Mouse (Mus musculus): ENCODE results near the gene Mlxip. TPM values are rescaled to one million over a fixed set of nuclear protein-coding genes. Genes with fewer than 3 reads are reported as not detected.

The Mlxip gene
- polyA plus RNA-seq, 1 experiment from 2014 or later: 3.9 TPM

DNA sequence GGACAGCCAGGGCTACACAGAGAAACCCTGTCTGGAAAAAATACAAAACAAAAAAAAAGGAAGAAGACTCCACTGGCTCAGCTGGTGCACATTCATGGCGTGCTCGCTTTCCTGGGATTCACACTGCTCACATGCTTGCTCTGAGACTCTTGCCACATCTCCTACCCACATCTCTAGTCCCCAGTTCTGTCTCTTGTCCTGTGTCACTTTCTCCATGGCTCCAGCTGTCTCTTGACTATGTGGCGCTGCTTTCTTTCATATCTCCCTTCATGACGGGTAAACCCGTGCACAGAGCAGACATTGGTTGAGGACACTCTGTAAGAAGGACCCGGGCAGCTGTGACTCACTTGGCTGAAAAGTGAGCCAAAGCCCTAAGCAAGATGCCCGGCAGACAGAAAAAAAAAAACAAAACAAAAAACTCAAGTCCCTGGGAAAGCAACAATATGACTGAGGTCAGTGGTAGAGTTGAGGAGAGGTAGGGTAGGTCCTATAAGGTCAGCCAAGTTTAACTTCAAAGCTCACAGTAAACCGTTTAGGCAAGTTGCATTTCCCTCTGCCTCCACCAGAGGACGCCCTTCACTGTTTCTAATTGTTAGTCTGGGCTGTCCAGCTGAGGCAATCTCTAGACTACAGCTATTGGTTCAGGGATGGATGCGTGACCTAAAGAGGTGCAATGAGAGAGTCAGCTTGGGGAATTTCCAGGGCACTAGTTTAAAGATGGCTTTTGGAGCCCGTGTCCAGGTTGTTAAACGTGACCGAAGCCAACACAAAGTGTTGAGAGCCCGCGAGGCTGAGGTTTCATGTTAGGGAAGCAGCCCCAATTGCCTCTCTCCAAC lies 17.3 kb upstream of the Mlxip start:
- 57% methylated on average over 15 of the region's 15 CpGs for WGBS (ENCODE audit: insufficient replicate concordance)

DNA sequence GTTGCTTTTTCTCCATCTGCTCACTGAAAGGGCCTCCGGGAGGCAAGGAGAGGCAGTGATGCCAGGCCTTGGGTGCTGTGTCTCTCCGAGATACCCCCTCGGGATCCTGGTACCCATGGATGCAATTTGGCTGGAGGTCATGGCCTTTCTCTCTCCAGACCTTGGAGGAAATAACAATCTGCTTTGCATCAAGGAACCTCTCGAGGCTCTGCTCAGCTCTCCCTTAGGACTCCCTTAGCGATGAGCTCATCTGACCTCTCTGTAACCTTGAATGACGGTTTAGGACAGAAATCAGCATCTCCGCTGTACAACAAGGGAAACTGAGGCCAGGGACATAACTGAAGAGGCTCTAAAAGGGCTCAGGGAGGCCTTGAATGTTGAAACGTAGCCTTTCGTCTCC lies 15.9 kb upstream of the Mlxip start:
- H3K9ac ChIP-seq (ENCODE audit: low read depth, low read length): no peak overlapping the region
- peaks cover 6% of the 10 kb centered on the region for H3K27me3 ChIP-seq (ENCODE audit: control insufficient read depth, insufficient read depth, low read depth, low read length)
- 64% methylated on average over 9 of the region's 9 CpGs for WGBS (ENCODE audit: insufficient replicate concordance)
- H3K27ac ChIP-seq (ENCODE audit: low read length): no peak overlapping the region
- H3K4me2 ChIP-seq (ENCODE audit: low read depth, low read length): no peak overlapping the region
- peaks cover 3% of the 10 kb centered on the region for H3K4me1 ChIP-seq (ENCODE audit: control insufficient read depth, low read depth, low read length)
- ATAC-seq (ENCODE audit: low read depth): no peak
- H3K9me3 ChIP-seq (replicated peaks; ENCODE audit: control insufficient read depth, low read length): no peaks in the 10 kb centered on the region
- H3K36me3 ChIP-seq (ENCODE audit: control insufficient read depth, insufficient read depth): no peaks in the 10 kb centered on the region
- H3K4me3 ChIP-seq (ENCODE audit: low read depth, low read length): no peak overlapping the region

More for the DNA sequence above, 17.3 kb upstream of the Mlxip start:
- Histone ChIP-seq H3K9ac (ENCODE audit: low read depth, low read length) (no peak overlapping the region), H3K4me3 (ENCODE audit: low read depth, low read length) (no peak overlapping the region), H3K36me3 (ENCODE audit: control insufficient read depth, insufficient read depth) (peaks cover 5% of the 10 kb centered on the region; the same call in 1 of the 2 replicates), H3K27ac (ENCODE audit: low read length) (no peak overlapping the region), H3K9me3 (replicated peaks; ENCODE audit: control insufficient read depth, low read length) (no peaks in the 10 kb centered on the region), H3K4me2 (ENCODE audit: low read depth, low read length) (no peak overlapping the region), H3K4me1 (ENCODE audit: control insufficient read depth, low read depth, low read length) (peaks cover 3% of the 10 kb centered on the region), H3K27me3 (ENCODE audit: control insufficient read depth, insufficient read depth, low read depth, low read length) (peaks cover 6% of the 10 kb centered on the region)
- peak; percentile 48; the same call in 1 of the 2 replicates for ATAC-seq (ENCODE audit: low read depth)

DNA sequence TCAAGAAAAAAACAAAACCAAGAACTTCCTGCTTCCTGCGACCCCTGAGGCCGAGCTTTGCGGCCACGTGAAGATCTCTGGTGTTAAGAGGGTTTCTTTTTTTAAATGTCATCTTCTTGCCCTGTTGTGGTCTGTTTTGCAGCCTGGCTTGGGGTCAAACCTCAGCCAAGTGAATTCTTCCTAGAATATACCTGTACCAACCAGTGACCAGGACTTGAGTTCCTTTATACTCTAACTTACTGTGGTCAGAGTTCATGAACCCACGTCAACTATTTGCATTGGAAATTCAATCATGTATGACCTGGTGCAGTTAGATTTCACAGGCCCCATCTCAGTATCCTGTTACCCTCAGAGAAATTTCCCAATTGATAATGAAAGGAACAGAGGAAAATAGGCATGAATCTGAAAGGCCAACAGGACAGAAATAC lies 15.1 kb upstream of the Mlxip start:
- Histone ChIP-seq H3K36me3 (ENCODE audit: control insufficient read depth, insufficient read depth) (no peaks in the 10 kb centered on the region), H3K4me2 (ENCODE audit: low read depth, low read length) (no peak overlapping the region), H3K9ac (ENCODE audit: low read depth, low read length) (no peak overlapping the region), H3K4me3 (ENCODE audit: low read depth, low read length) (no peak overlapping the region), H3K27me3 (ENCODE audit: control insufficient read depth, insufficient read depth, low read depth, low read length) (peaks cover 6% of the 10 kb centered on the region), H3K27ac (ENCODE audit: low read length) (no peak overlapping the region), H3K4me1 (ENCODE audit: control insufficient read depth, low read depth, low read length) (peaks cover 3% of the 10 kb centered on the region), H3K9me3 (replicated peaks; ENCODE audit: control insufficient read depth, low read length) (no peaks in the 10 kb centered on the region)
- WGBS (ENCODE audit: insufficient replicate concordance): 17% methylated on average over 5 of the region's 5 CpGs
- ATAC-seq (ENCODE audit: low read depth): no peak

- WGBS (ENCODE audit: insufficient replicate concordance): 19% methylated on average over 20 of the region's 20 CpGs
- ATAC-seq (ENCODE audit: low read depth): no peak
These were observed 12.6 kb upstream of the Mlxip start for GRCm38 (mm10) chr5:123381968-123382367.

GRCm38 (mm10) chr5:123382686-123383085 lies 11.9 kb upstream of the Mlxip start:
- ATAC-seq (ENCODE audit: low read depth): no peak
- no peak overlapping the region for H3K27ac ChIP-seq (ENCODE audit: low read length)
- H3K4me2 ChIP-seq (ENCODE audit: low read depth, low read length): no peak overlapping the region
- H3K27me3 ChIP-seq (ENCODE audit: control insufficient read depth, insufficient read depth, low read depth, low read length): peaks cover 6% of the 10 kb centered on the region
- H3K9ac ChIP-seq (ENCODE audit: low read depth, low read length): no peak overlapping the region
- H3K36me3 ChIP-seq (ENCODE audit: control insufficient read depth, insufficient read depth): no peaks in the 10 kb centered on the region
- H3K4me1 ChIP-seq (ENCODE audit: control insufficient read depth, low read depth, low read length): no peaks in the 10 kb centered on the region; the same call in 1 of the 2 replicates
- 73% methylated on average over 8 of the region's 8 CpGs for WGBS (ENCODE audit: insufficient replicate concordance)
- no peak overlapping the region for H3K4me3 ChIP-seq (ENCODE audit: low read depth, low read length)
- H3K9me3 ChIP-seq (replicated peaks; ENCODE audit: control insufficient read depth, low read length): no peaks in the 10 kb centered on the region

More at GRCm38 (mm10) chr5:123381968-123382367, 12.6 kb upstream of the Mlxip start:
- H3K27ac ChIP-seq (ENCODE audit: low read length): no peak overlapping the region
- peaks cover 3% of the 10 kb centered on the region for H3K4me1 ChIP-seq (ENCODE audit: control insufficient read depth, low read depth, low read length)
- H3K4me3 ChIP-seq (ENCODE audit: low read depth, low read length): no peak overlapping the region
- no peaks in the 10 kb centered on the region for H3K36me3 ChIP-seq (ENCODE audit: control insufficient read depth, insufficient read depth)
- no peak overlapping the region for H3K9ac ChIP-seq (ENCODE audit: low read depth, low read length)
- H3K27me3 ChIP-seq (ENCODE audit: control insufficient read depth, insufficient read depth, low read depth, low read length): peaks cover 6% of the 10 kb centered on the region
- H3K4me2 ChIP-seq (ENCODE audit: low read depth, low read length): peak overlapping the region; percentile 22; the same call in 1 of the 2 replicates
- H3K9me3 ChIP-seq (replicated peaks; ENCODE audit: control insufficient read depth, low read length): no peaks in the 10 kb centered on the region

GRCm38 (mm10) chr5:123388452-123388851 lies 6.1 kb upstream of the Mlxip start:
- Histone ChIP-seq H3K4me2 (ENCODE audit: low read depth, low read length) (no peak overlapping the region), H3K36me3 (ENCODE audit: control insufficient read depth, insufficient read depth) (no peaks in the 10 kb centered on the region), H3K9me3 (replicated peaks; ENCODE audit: control insufficient read depth, low read length) (no peaks in the 10 kb centered on the region), H3K27ac (ENCODE audit: low read length) (no peak overlapping the region), H3K27me3 (ENCODE audit: control insufficient read depth, insufficient read depth, low read depth, low read length) (no peaks in the 10 kb centered on the region), H3K4me1 (ENCODE audit: control insufficient read depth, low read depth, low read length) (no peaks in the 10 kb centered on the region; the same call in 1 of the 2 replicates), H3K4me3 (ENCODE audit: low read depth, low read length) (no peak overlapping the region), H3K9ac (ENCODE audit: low read depth, low read length) (no peak overlapping the region)
- WGBS (ENCODE audit: insufficient replicate concordance): 9% methylated on average over 3 of the region's 3 CpGs
- no peak for ATAC-seq (ENCODE audit: low read depth)

DNA sequence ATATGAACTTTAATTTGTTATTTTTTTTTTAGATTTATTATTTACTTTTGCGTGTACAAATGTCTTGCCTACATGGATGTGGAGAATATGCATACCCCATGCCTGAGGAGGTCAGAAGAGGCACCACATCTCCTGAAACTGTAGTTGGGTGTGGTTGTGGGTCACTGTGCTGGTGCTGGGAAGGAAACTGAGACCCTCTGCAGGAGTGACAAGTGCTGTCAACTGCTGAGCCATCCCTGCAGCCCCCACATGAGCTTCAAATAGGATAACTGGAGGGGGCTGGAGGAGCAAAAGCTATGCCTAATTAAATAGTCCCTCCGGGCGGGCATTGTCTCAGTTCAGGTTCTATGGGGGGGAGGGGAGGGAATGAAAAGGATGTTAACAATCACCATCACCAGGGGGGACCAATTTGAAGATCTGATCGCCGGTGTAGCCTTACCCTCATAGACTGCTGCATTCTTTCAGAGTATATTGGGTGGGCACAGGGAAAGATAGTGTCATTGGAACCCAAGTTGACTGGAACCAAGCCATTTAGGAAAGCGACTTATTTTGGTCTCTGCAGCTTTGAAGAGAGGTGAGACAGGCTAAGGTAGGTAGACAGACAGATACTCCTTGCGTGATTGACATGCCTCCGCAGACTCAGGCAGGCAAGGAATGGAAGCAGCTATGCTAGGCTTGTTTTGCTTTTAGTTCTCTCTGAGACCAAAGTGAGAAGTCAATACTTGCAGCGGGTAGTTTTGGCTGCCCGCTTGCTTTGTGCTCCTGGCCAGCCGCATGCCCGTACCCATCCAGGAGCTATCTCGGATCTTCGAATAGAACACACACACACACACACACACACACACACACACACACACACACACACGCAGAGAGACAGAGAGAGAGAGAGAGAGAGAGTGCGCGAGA lies 3.8 kb upstream of the Mlxip start:
- 18% methylated on average over 17 of the region's 17 CpGs for WGBS (ENCODE audit: insufficient replicate concordance)
- H3K27ac ChIP-seq (ENCODE audit: low read length): no peak overlapping the region
- H3K27me3 ChIP-seq (ENCODE audit: control insufficient read depth, insufficient read depth, low read depth, low read length): no peaks in the 10 kb centered on the region
- peak overlapping the region; percentile 32 for H3K4me3 ChIP-seq (ENCODE audit: low read depth, low read length)
- H3K9me3 ChIP-seq (replicated peaks; ENCODE audit: control insufficient read depth, low read length): no peaks in the 10 kb centered on the region
- no peaks in the 10 kb centered on the region for H3K36me3 ChIP-seq (ENCODE audit: control insufficient read depth, insufficient read depth)
- H3K4me1 ChIP-seq (ENCODE audit: control insufficient read depth, low read depth, low read length): peaks cover 14% of the 10 kb centered on the region
- no peak overlapping the region for H3K9ac ChIP-seq (ENCODE audit: low read depth, low read length)
- ATAC-seq (ENCODE audit: low read depth): no peak
- H3K4me2 ChIP-seq (ENCODE audit: low read depth, low read length): peak overlapping the region; percentile 45; the same call in 1 of the 2 replicates

DNA sequence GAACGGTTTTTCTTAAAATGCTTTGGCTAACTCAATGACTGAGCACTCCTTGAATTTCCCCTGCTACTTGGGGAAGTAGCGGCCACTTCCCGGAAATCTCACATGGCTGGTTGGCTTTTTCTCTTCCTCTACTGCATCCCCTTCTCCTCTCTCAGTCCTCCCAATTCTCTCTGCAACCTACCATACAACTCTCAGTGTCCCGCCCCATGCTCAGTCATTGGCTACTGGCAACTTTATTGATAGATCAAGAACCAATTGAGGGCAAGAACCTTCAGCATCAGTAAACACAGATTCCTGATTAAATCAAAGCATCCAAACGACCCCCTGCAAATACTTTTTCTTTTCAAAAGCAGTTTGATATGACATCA lies 3.2 kb upstream of the Mlxip start:
- peak overlapping the region; percentile 32 for H3K4me3 ChIP-seq (ENCODE audit: low read depth, low read length)
- H3K9ac ChIP-seq (ENCODE audit: low read depth, low read length): no peak overlapping the region
- H3K27ac ChIP-seq (ENCODE audit: low read length): no peak overlapping the region
- peaks cover 20% of the 10 kb centered on the region for H3K4me1 ChIP-seq (ENCODE audit: control insufficient read depth, low read depth, low read length)
- H3K27me3 ChIP-seq (ENCODE audit: control insufficient read depth, insufficient read depth, low read depth, low read length): no peaks in the 10 kb centered on the region
- no peak for ATAC-seq (ENCODE audit: low read depth)
- H3K9me3 ChIP-seq (replicated peaks; ENCODE audit: control insufficient read depth, low read length): no peaks in the 10 kb centered on the region
- 8% methylated on average over 5 of the region's 5 CpGs for WGBS (ENCODE audit: insufficient replicate concordance)
- H3K4me2 ChIP-seq (ENCODE audit: low read depth, low read length): peak overlapping the region; percentile 45; the same call in 1 of the 2 replicates
- H3K36me3 ChIP-seq (ENCODE audit: control insufficient read depth, insufficient read depth): no peaks in the 10 kb centered on the region

All from liver, embryonic 16.5 days (tissue).